Mouse (Mus musculus) forebrain, embryonic 14.5 days (tissue): ENCODE results near the gene Six5. TPM values are rescaled to one million over a fixed set of nuclear protein-coding genes. Genes with fewer than 3 reads are reported as not detected.
A peak's percentile ranks its signal among the peaks of the same experiment; 100 is the strongest.

Source experiments
- ATAC-seq: fragments of 200-750 bp; cut with Nextera tagmentation; 2 replicates; pipeline ENCODE4 v1.8.0; 2017; ENCODE audit warnings: mild to moderate bottlenecking, moderate library complexity
- DNase-seq: peaks from one replicate; pipeline ENCODE4 v3.0.0-alpha.2; 2015; ENCODE audit warnings: low spot score
- H3K27ac ChIP-seq: fragments of 300-500 bp; sonication (generic); 2 replicates; pipeline ENCODE4 v1.5.1; 2014; ENCODE audit warnings: low read depth, mild to moderate bottlenecking, control low read depth, low read length, moderate library complexity
- H3K27me3 ChIP-seq: fragments of 300-500 bp; sonication (generic); replicated peaks from 2 replicates; pipeline ENCODE4 v1.6.1; 2014; ENCODE audit warnings: low read length, control low read depth, mixed read lengths; ENCODE audit not compliant: control insufficient read depth, insufficient read depth
- H3K36me3 ChIP-seq: fragments of 300-500 bp; sonication (generic); 2 replicates; pipeline ENCODE4 v1.6.1; 2014; ENCODE audit warnings: low read length, control low read depth; ENCODE audit not compliant: control insufficient read depth, insufficient read depth
- H3K4me1 ChIP-seq: fragments of 300-500 bp; sonication (generic); 2 replicates; pipeline ENCODE4 v1.6.1; 2014; ENCODE audit warnings: antibody characterized with exemption, low read length, control low read depth; ENCODE audit not compliant: control insufficient read depth, insufficient read depth
- H3K4me2 ChIP-seq: fragments of 300-500 bp; sonication (generic); 2 replicates; pipeline ENCODE4 v1.6.1; 2014; ENCODE audit warnings: mild to moderate bottlenecking, control low read depth, low read length
- H3K4me3 ChIP-seq: fragments of 300-500 bp; sonication (generic); 2 replicates; pipeline ENCODE4 v1.5.1; 2014; ENCODE audit warnings: low read depth, low read length, control low read depth
- H3K9ac ChIP-seq: fragments of 300-500 bp; sonication (generic); 2 replicates; pipeline ENCODE4 v1.6.1; 2014; ENCODE audit warnings: mild to moderate bottlenecking, low read length, control low read depth, moderate library complexity
- H3K9me3 ChIP-seq: fragments of 300-500 bp; sonication (generic); replicated peaks from 2 replicates; pipeline ENCODE4 v1.6.1; 2016; ENCODE audit warnings: low read length, control low read depth, mixed read lengths; ENCODE audit not compliant: control insufficient read depth
- WGBS: fragments of 180-500 bp; shearing (Covaris S2); extraction: QIAGEN DNeasy Blood & Tissue Kit; methylation state at CpG from one replicate; pipeline ENCODE4 v1.1.7; 2014; 5-methylcytosine and 5-hydroxymethylcytosine counted together
- polyA plus RNA-seq: library from polyadenylated mRNA; unstranded; fragments of >200 nt; fragmentation: Nextera tagmentation; extraction: Ambion mirVana; gene quantifications from 2 replicates; pipeline ENCODE4 v1.2.1, GENCODE M21; 2014

Gene Six5
- polyA plus RNA-seq, 1 experiment from 2014 or later = 3.5 TPM

GRCm38 (mm10) chr7:19082171-19082570 is 12.2 kb upstream of the Six5 start:
- H3K4me2 ChIP-seq = no peak overlapping the region
- H3K4me3 ChIP-seq = no peak overlapping the region
- H3K36me3 ChIP-seq = peaks cover 72% of the 10 kb centered on the region
- H3K9me3 ChIP-seq = no peaks in the 10 kb centered on the region
- no peak for DNase-seq
- ATAC-seq = no peak
- no peak overlapping the region for H3K27ac ChIP-seq
- no peak overlapping the region for H3K9ac ChIP-seq
- no peaks in the 10 kb centered on the region for H3K27me3 ChIP-seq
- WGBS = 85% methylated on average over 4 of the region's 4 CpGs
- peaks cover 3% of the 10 kb centered on the region; the same call in 1 of the 2 replicates for H3K4me1 ChIP-seq

- H3K4me1 ChIP-seq = no peaks in the 10 kb centered on the region
- WGBS = 62% methylated on average over 6 of the region's 6 CpGs
Measured at GRCm38 (mm10) chr7:19083096-19083495, 11.3 kb upstream of the Six5 start.

GRCm38 (mm10) chr7:19083701-19084100 is 10.7 kb upstream of the Six5 start, which contains the start of gene Dmpk:
Gene Dmpk (plus strand): TSS chr7:19083849.
- H3K4me2 ChIP-seq = no peak within 1 kb of the TSS
- no peak for DNase-seq
- H3K27me3 ChIP-seq = no peaks in the 10 kb centered on the region
- H3K9ac ChIP-seq = no peak within 1 kb of the TSS
- no peaks in the 10 kb centered on the region for H3K4me1 ChIP-seq
- H3K4me3 ChIP-seq = no peak within 1 kb of the TSS
- no peaks in the 10 kb centered on the region for H3K9me3 ChIP-seq
- H3K27ac ChIP-seq = no peak within 1 kb of the TSS
- no peak for ATAC-seq
- H3K36me3 ChIP-seq = peaks cover 75% of the 10 kb centered on the region
- WGBS = 59% methylated on average over 10 of the region's 10 CpGs

More at GRCm38 (mm10) chr7:19083096-19083495, 11.3 kb upstream of the Six5 start:
- no peak for ATAC-seq
- Histone ChIP-seq H3K9ac (no peak overlapping the region), H3K27ac (no peak overlapping the region), H3K4me2 (no peak overlapping the region), H3K36me3 (peaks cover 76% of the 10 kb centered on the region), H3K27me3 (no peaks in the 10 kb centered on the region), H3K9me3 (no peaks in the 10 kb centered on the region), H3K4me3 (no peak overlapping the region)
- DNase-seq = no peak

GRCm38 (mm10) chr7:19084277-19084771 is 10.1 kb upstream of the Six5 start:
- Histone ChIP-seq H3K27ac (no peak overlapping the region), H3K9ac (no peak overlapping the region), H3K4me2 (no peak overlapping the region), H3K27me3 (no peaks in the 10 kb centered on the region), H3K9me3 (no peaks in the 10 kb centered on the region), H3K4me1 (no peaks in the 10 kb centered on the region), H3K4me3 (no peak overlapping the region), H3K36me3 (peaks cover 73% of the 10 kb centered on the region)
- ATAC-seq = no peak
- DNase-seq = no peak
- WGBS = 83% methylated on average over 6 of the region's 6 CpGs

- 26% methylated on average over 8 of the region's 9 CpGs for WGBS
- no peaks in the 10 kb centered on the region for H3K4me1 ChIP-seq
Measured at GRCm38 (mm10) chr7:19084921-19085473, 9.4 kb upstream of the Six5 start.

GRCm38 (mm10) chr7:19085495-19085894 is 8.9 kb upstream of the Six5 start:
- Histone ChIP-seq H3K4me2 (no peak overlapping the region), H3K4me3 (no peak overlapping the region), H3K4me1 (no peaks in the 10 kb centered on the region), H3K27me3 (no peaks in the 10 kb centered on the region), H3K27ac (no peak overlapping the region), H3K9me3 (no peaks in the 10 kb centered on the region), H3K36me3 (peaks cover 73% of the 10 kb centered on the region), H3K9ac (no peak overlapping the region)
- ATAC-seq = no peak
- WGBS = 17% methylated on average over 6 of the region's 6 CpGs
- no peak for DNase-seq

More at GRCm38 (mm10) chr7:19084921-19085473, 9.4 kb upstream of the Six5 start:
- H3K9ac ChIP-seq = no peak overlapping the region
- H3K27me3 ChIP-seq = no peaks in the 10 kb centered on the region
- H3K4me2 ChIP-seq = no peak overlapping the region
- H3K36me3 ChIP-seq = peaks cover 73% of the 10 kb centered on the region
- no peak overlapping the region for H3K27ac ChIP-seq
- H3K9me3 ChIP-seq = no peaks in the 10 kb centered on the region
- DNase-seq (no peak), ATAC-seq (no peak)
- H3K4me3 ChIP-seq = no peak overlapping the region

- no peak for ATAC-seq
- H3K36me3 ChIP-seq = peaks cover 73% of the 10 kb centered on the region
- no peak overlapping the region for H3K4me2 ChIP-seq
- no peak overlapping the region for H3K9ac ChIP-seq
- no peak overlapping the region for H3K4me3 ChIP-seq
- no peaks in the 10 kb centered on the region for H3K27me3 ChIP-seq
- H3K27ac ChIP-seq = no peak overlapping the region
- 13% methylated on average over 14 of the region's 14 CpGs for WGBS
- H3K9me3 ChIP-seq = no peaks in the 10 kb centered on the region
- DNase-seq = no peak
- no peaks in the 10 kb centered on the region for H3K4me1 ChIP-seq
Measured at GRCm38 (mm10) chr7:19086042-19086441, 8.4 kb upstream of the Six5 start.

- Histone ChIP-seq H3K27ac (no peak overlapping the region), H3K4me1 (no peaks in the 10 kb centered on the region), H3K36me3 (peaks cover 72% of the 10 kb centered on the region), H3K27me3 (no peaks in the 10 kb centered on the region), H3K4me2 (no peak overlapping the region), H3K9me3 (no peaks in the 10 kb centered on the region), H3K9ac (no peak overlapping the region), H3K4me3 (no peak overlapping the region)
- DNase-seq (no peak), ATAC-seq (no peak)
- whole genome bisulfite sequencing = 61% methylated on average over 18 of the region's 18 CpGs
Measured at GRCm38 (mm10) chr7:19086760-19087159, 7.6 kb upstream of the Six5 start.

GRCm38 (mm10) chr7:19088813-19089212 is 5.6 kb upstream of the Six5 start:
- no peaks in the 10 kb centered on the region for H3K27me3 ChIP-seq
- H3K9ac ChIP-seq = no peak overlapping the region
- H3K4me1 ChIP-seq = peaks cover 10% of the 10 kb centered on the region; the same call in 1 of the 2 replicates
- H3K36me3 ChIP-seq = peaks cover 56% of the 10 kb centered on the region
- DNase-seq (peak; percentile 70), ATAC-seq (no peak)
- H3K27ac ChIP-seq = no peak overlapping the region
- WGBS = 40% methylated on average over 10 of the region's 10 CpGs
- H3K4me3 ChIP-seq = no peak overlapping the region
- H3K4me2 ChIP-seq = no peak overlapping the region
- H3K9me3 ChIP-seq = no peaks in the 10 kb centered on the region
